Mouse (Mus musculus): ENCODE measurements around the gene Fgfr4. TPM values are rescaled to one million over a fixed set of nuclear protein-coding genes. Genes with fewer than 3 reads are reported as not detected.

Gene Fgfr4
- polyA plus RNA-seq, 1 experiment from 2014 or later, result 0.27 TPM

GRCm38 (mm10) chr13:55133448-55133847, 19.0 kb upstream of the Fgfr4 start, which contains the start of gene Gm17617:
Gene Gm17617, minus strand, starts transcription at chr13:55133548.
- H3K9me3 ChIP-seq (ENCODE audit: control insufficient read depth, low read length), result no peaks in the 10 kb centered on the region
- H3K36me3 ChIP-seq (ENCODE audit: control insufficient read depth, insufficient read depth, low read length), result no peaks in the 10 kb centered on the region; the same call in 1 of the 2 replicates
- no peak within 1 kb of the TSS for H3K4me2 ChIP-seq (ENCODE audit: low read depth, low read length, severe bottlenecking)
- no peak within 1 kb of the TSS for H3K9ac ChIP-seq (ENCODE audit: low read length)
- DNase-seq (ENCODE audit: low spot score), result no peak
- H3K27ac ChIP-seq (ENCODE audit: low read depth, low read length), result no peak within 1 kb of the TSS
- no peak within 1 kb of the TSS for H3K4me3 ChIP-seq (ENCODE audit: low read depth, low read length)
- H3K27me3 ChIP-seq (ENCODE audit: control insufficient read depth, insufficient read depth, low read length), result no peaks in the 10 kb centered on the region
- H3K4me1 ChIP-seq (replicated peaks; ENCODE audit: control insufficient read depth, insufficient read depth, low read length), result no peaks in the 10 kb centered on the region
- WGBS, result 96% methylated on average over 2 of the region's 2 CpGs
- no peak for ATAC-seq (replicated peaks; ENCODE audit: low FRiP score)

- Histone ChIP-seq H3K4me2 (ENCODE audit: low read depth, low read length, severe bottlenecking) (no peak overlapping the region), H3K9ac (ENCODE audit: low read length) (no peak overlapping the region), H3K9me3 (ENCODE audit: control insufficient read depth, low read length) (no peaks in the 10 kb centered on the region), H3K36me3 (ENCODE audit: control insufficient read depth, insufficient read depth, low read length) (no peaks in the 10 kb centered on the region; the same call in 1 of the 2 replicates), H3K4me3 (ENCODE audit: low read depth, low read length) (no peak overlapping the region), H3K27ac (ENCODE audit: low read depth, low read length) (no peak overlapping the region), H3K4me1 (replicated peaks; ENCODE audit: control insufficient read depth, insufficient read depth, low read length) (no peaks in the 10 kb centered on the region), H3K27me3 (ENCODE audit: control insufficient read depth, insufficient read depth, low read length) (no peaks in the 10 kb centered on the region)
- WGBS, result 14% methylated on average over 5 of the region's 5 CpGs
- no peak for ATAC-seq (replicated peaks; ENCODE audit: low FRiP score)
- no peak for DNase-seq (ENCODE audit: low spot score)
Observed at GRCm38 (mm10) chr13:55135382-55135781, 17.1 kb upstream of the Fgfr4 start.

- Histone ChIP-seq H3K36me3 (ENCODE audit: control insufficient read depth, insufficient read depth, low read length) (no peaks in the 10 kb centered on the region), H3K9me3 (ENCODE audit: control insufficient read depth, low read length) (no peaks in the 10 kb centered on the region), H3K27me3 (ENCODE audit: control insufficient read depth, insufficient read depth, low read length) (no peaks in the 10 kb centered on the region), H3K27ac (ENCODE audit: low read depth, low read length) (no peak overlapping the region), H3K4me1 (replicated peaks; ENCODE audit: control insufficient read depth, insufficient read depth, low read length) (no peaks in the 10 kb centered on the region), H3K9ac (ENCODE audit: low read length) (no peak overlapping the region), H3K4me3 (ENCODE audit: low read depth, low read length) (no peak overlapping the region), H3K4me2 (ENCODE audit: low read depth, low read length, severe bottlenecking) (no peak overlapping the region)
- ATAC-seq (replicated peaks; ENCODE audit: low FRiP score) (no peak), DNase-seq (ENCODE audit: low spot score) (no peak)
- WGBS, result 70% methylated on average over 2 of the region's 2 CpGs
Observed at GRCm38 (mm10) chr13:55140271-55140670, 12.2 kb upstream of the Fgfr4 start.

- peaks cover 8% of the 10 kb centered on the region; the same call in 1 of the 2 replicates for H3K4me1 ChIP-seq (replicated peaks; ENCODE audit: control insufficient read depth, insufficient read depth, low read length)
- no peaks in the 10 kb centered on the region for H3K9me3 ChIP-seq (ENCODE audit: control insufficient read depth, low read length)
- DNase-seq (ENCODE audit: low spot score), result no peak
- H3K36me3 ChIP-seq (ENCODE audit: control insufficient read depth, insufficient read depth, low read length), result no peaks in the 10 kb centered on the region
- H3K27ac ChIP-seq (ENCODE audit: low read depth, low read length), result no peak overlapping the region
- no peak overlapping the region for H3K4me3 ChIP-seq (ENCODE audit: low read depth, low read length)
- H3K27me3 ChIP-seq (ENCODE audit: control insufficient read depth, insufficient read depth, low read length), result peaks cover 17% of the 10 kb centered on the region
- no peak overlapping the region for H3K9ac ChIP-seq (ENCODE audit: low read length)
- no peak for ATAC-seq (replicated peaks; ENCODE audit: low FRiP score)
- 94% methylated on average over 5 of the region's 5 CpGs for WGBS
- H3K4me2 ChIP-seq (ENCODE audit: low read depth, low read length, severe bottlenecking), result no peak overlapping the region
Observed at GRCm38 (mm10) chr13:55153951-55154350, 1.5 kb downstream of the Fgfr4 start.

GRCm38 (mm10) chr13:55162365-55162764, 9.9 kb downstream of the Fgfr4 start:
- no peak overlapping the region for H3K9ac ChIP-seq (ENCODE audit: low read length)
- ATAC-seq (replicated peaks; ENCODE audit: low FRiP score) (no peak), DNase-seq (ENCODE audit: low spot score) (no peak)

GRCm38 (mm10) chr13:55163553-55163952, 11.1 kb downstream of the Fgfr4 start:
- no peak for DNase-seq (ENCODE audit: low spot score)
- H3K4me1 ChIP-seq (replicated peaks; ENCODE audit: control insufficient read depth, insufficient read depth, low read length), result no peaks in the 10 kb centered on the region
- no peak overlapping the region for H3K4me3 ChIP-seq (ENCODE audit: low read depth, low read length)
- ATAC-seq (replicated peaks; ENCODE audit: low FRiP score), result no peak
- H3K36me3 ChIP-seq (ENCODE audit: control insufficient read depth, insufficient read depth, low read length), result no peaks in the 10 kb centered on the region
- H3K27ac ChIP-seq (ENCODE audit: low read depth, low read length), result no peak overlapping the region
- no peaks in the 10 kb centered on the region for H3K9me3 ChIP-seq (ENCODE audit: control insufficient read depth, low read length)
- H3K9ac ChIP-seq (ENCODE audit: low read length), result no peak overlapping the region
- no peak overlapping the region for H3K4me2 ChIP-seq (ENCODE audit: low read depth, low read length, severe bottlenecking)
- WGBS, result 69% methylated on average over 5 of the region's 5 CpGs
- H3K27me3 ChIP-seq (ENCODE audit: control insufficient read depth, insufficient read depth, low read length), result no peaks in the 10 kb centered on the region

More at GRCm38 (mm10) chr13:55162365-55162764, 9.9 kb downstream of the Fgfr4 start:
- H3K36me3 ChIP-seq (ENCODE audit: control insufficient read depth, insufficient read depth, low read length), result no peaks in the 10 kb centered on the region
- WGBS, result 58% methylated on average over 7 of the region's 7 CpGs
- H3K27me3 ChIP-seq (ENCODE audit: control insufficient read depth, insufficient read depth, low read length), result no peaks in the 10 kb centered on the region
- no peak overlapping the region for H3K4me2 ChIP-seq (ENCODE audit: low read depth, low read length, severe bottlenecking)
- no peak overlapping the region for H3K4me3 ChIP-seq (ENCODE audit: low read depth, low read length)
- H3K9me3 ChIP-seq (ENCODE audit: control insufficient read depth, low read length), result no peaks in the 10 kb centered on the region
- H3K27ac ChIP-seq (ENCODE audit: low read depth, low read length), result no peak overlapping the region
- H3K4me1 ChIP-seq (replicated peaks; ENCODE audit: control insufficient read depth, insufficient read depth, low read length), result no peaks in the 10 kb centered on the region

- H3K36me3 ChIP-seq (ENCODE audit: control insufficient read depth, insufficient read depth, low read length), result no peaks in the 10 kb centered on the region
- H3K9ac ChIP-seq (ENCODE audit: low read length), result no peak overlapping the region
- H3K4me2 ChIP-seq (ENCODE audit: low read depth, low read length, severe bottlenecking), result no peak overlapping the region
- H3K9me3 ChIP-seq (ENCODE audit: control insufficient read depth, low read length), result no peaks in the 10 kb centered on the region
- H3K4me3 ChIP-seq (ENCODE audit: low read depth, low read length), result no peak overlapping the region
- H3K27ac ChIP-seq (ENCODE audit: low read depth, low read length), result no peak overlapping the region
- DNase-seq (ENCODE audit: low spot score) (no peak), ATAC-seq (replicated peaks; ENCODE audit: low FRiP score) (no peak)
- WGBS, result 91% methylated on average over 16 of the region's 16 CpGs
- H3K27me3 ChIP-seq (ENCODE audit: control insufficient read depth, insufficient read depth, low read length), result no peaks in the 10 kb centered on the region
- H3K4me1 ChIP-seq (replicated peaks; ENCODE audit: control insufficient read depth, insufficient read depth, low read length), result no peaks in the 10 kb centered on the region
Observed at GRCm38 (mm10) chr13:55165831-55166339, 13.4 kb downstream of the Fgfr4 start.

- Histone ChIP-seq H3K4me3 (ENCODE audit: low read depth, low read length) (no peak overlapping the region), H3K27ac (ENCODE audit: low read depth, low read length) (no peak overlapping the region), H3K9me3 (ENCODE audit: control insufficient read depth, low read length) (no peaks in the 10 kb centered on the region), H3K36me3 (ENCODE audit: control insufficient read depth, insufficient read depth, low read length) (no peaks in the 10 kb centered on the region), H3K4me2 (ENCODE audit: low read depth, low read length, severe bottlenecking) (no peak overlapping the region), H3K4me1 (replicated peaks; ENCODE audit: control insufficient read depth, insufficient read depth, low read length) (peaks cover 6% of the 10 kb centered on the region; the same call in 1 of the 2 replicates), H3K9ac (ENCODE audit: low read length) (no peak overlapping the region), H3K27me3 (ENCODE audit: control insufficient read depth, insufficient read depth, low read length) (no peaks in the 10 kb centered on the region)
- no peak for ATAC-seq (replicated peaks; ENCODE audit: low FRiP score)
- DNase-seq (ENCODE audit: low spot score), result no peak
- 92% methylated on average over 32 of the region's 32 CpGs for WGBS
Observed at GRCm38 (mm10) chr13:55166806-55167725, 14.6 kb downstream of the Fgfr4 start.
